Mouse (Mus musculus): ENCODE results near the gene Pigv. TPM values are rescaled to one million over a fixed set of nuclear protein-coding genes. Genes with fewer than 3 reads are reported as not detected.

Pigv gene
- total RNA-seq, 2 experiments from 2014 or later, result 9.7 to 12.2 TPM

- DNase-seq (ENCODE audit: low spot score), result no peak
These were observed 52.8 kb downstream of the Pigv start for GRCm38 (mm10) chr4:133619473-133620136.

DNA sequence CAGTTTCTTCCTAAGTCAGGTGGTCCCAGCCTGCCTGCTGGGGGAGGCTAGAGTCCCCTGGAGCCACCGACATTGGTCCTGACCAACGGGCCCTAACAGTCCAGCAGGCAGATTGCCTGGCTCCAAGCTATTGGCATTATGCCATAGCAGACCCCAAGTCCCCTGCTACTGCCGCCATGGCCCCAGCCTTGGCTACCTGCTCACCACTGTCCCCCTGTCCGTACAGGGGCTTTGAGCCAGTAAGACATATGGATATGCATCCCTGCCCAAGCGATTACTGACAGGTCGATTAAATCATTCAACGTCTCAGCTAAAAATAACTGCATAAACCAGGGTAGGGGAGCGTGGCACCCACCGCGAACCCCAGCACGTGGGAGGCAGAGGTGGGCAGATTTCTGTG is 54.5 kb downstream of the Pigv start:
- DNase-seq (ENCODE audit: low spot score), result no peak

GRCm38 (mm10) chr4:133615416-133615815 is 57.0 kb downstream of the Pigv start:
- no peak for DNase-seq (ENCODE audit: low spot score)

DNA sequence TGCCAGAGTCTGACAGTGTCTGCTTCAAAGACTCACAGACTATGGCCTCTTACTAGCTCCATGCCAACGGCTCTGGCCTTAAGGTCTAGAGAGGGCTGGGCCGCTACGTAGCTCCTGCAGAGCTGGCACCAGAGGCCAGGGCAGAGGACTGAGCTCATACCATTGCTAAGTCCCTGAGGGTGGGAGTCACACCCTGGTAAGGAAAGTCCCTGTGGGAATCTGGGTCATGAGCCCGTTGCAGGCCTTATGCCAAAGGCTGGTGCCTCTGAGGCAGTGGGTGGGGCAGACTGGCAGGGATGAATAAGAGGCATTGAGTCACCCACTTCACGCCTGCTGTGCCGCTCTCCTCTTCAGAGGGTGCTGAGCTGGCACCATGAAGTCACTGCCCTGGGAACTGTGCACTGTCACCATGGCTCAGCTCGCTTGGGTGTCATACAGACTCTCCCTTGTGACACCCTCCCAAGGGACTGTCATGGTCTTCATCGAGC is 58.1 kb downstream of the Pigv start:
- peak; percentile 47 for DNase-seq (ENCODE audit: low spot score)

DNA sequence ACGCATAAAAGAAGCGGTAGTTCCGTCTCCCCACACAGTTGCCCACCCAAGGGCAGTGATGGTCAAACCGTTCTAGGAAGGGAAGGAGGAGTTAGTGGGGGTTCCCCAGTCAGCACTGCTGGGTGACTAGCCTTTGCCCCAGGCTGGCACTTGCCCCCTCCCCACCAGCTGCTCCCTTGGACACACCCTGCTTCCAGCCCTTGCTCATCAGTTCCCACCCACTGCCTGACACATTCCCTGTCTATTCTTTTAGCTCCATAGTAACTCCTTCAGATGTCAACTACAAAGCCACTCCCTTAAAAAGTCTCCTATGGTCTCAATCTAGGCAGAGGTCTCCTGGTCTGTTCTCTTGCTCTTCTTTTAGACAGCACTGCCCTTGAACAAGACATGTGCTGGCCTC is 58.6 kb downstream of the Pigv start:
- no peak for DNase-seq (ENCODE audit: low spot score)

DNA sequence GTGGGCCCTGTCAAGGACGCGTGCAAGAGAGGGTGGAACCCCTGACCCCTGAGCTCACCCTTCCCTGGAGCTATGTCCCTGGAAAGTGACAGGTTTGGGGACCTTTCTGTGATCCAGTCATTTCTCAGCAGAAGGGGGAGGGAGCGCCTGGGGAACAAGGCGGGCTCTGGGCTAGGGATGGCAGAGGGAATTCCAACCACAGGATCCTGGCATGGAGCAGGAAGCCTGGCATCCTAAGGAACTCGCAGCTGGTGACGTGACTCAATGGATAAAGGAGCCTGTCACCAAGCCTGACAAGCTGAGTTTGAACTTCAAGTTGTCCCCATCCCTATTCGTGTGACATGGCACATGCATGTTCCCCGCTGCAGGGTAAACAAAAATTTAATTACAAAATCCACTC is 59.4 kb downstream of the Pigv start:
- DNase-seq (ENCODE audit: low spot score), result no peak

GRCm38 (mm10) chr4:133612416-133612815 is 60.0 kb downstream of the Pigv start:
- DNase-seq (ENCODE audit: low spot score), result no peak

- DNase-seq (ENCODE audit: low spot score), result no peak
These were observed 60.6 kb downstream of the Pigv start for GRCm38 (mm10) chr4:133611815-133612214.

Small RNAs within 50 kb of the gene (microRNA-seq; reads per million reads assigned to microRNA genes)
- gene Mir7227, result not detected

Other genes with a start within 250 kb of the Pigv start
- 1 to 10 TPM; 1.1 to 2.2 TPM for gene Tent5b, start 192.5 kb downstream of the Pigv start, total RNA-seq (2021)
- 1 to 10 TPM; 1.1 to 1.3 TPM for gene Trnp1, start 174.1 kb downstream of the Pigv start, total RNA-seq (2021)
- not detected for gene Kdf1, start 153.7 kb downstream of the Pigv start, total RNA-seq (2021)
- 10 to 100 TPM; 54.7 to 54.8 TPM for gene Nudc, start 126.7 kb downstream of the Pigv start, total RNA-seq (2021)
- gene Nr0b2, start 119.3 kb downstream of the Pigv start, total RNA-seq (2021), result not detected
- gene Gpatch3, start 97.9 kb downstream of the Pigv start, total RNA-seq (2021), result 1 to 10 TPM; 2.8 to 4.0 TPM
- 1 to 10 TPM; 5.8 to 5.9 TPM for gene Gpn2, start 88.3 kb downstream of the Pigv start, total RNA-seq (2021)
- 1 to 10 TPM in 1 of 2 experiments, under 1 TPM in 1; 0.91 to 1.7 TPM for gene Sfn, start 70.5 kb downstream of the Pigv start, total RNA-seq (2021)
- gene Zdhhc18, start 22.5 kb downstream of the Pigv start, total RNA-seq (2021), result 10 to 100 TPM; 24.1 to 35.7 TPM
- gene Arid1a, start 84.1 kb upstream of the Pigv start, total RNA-seq (2021), result 10 to 100 TPM; 22.4 to 26.6 TPM
- 1 to 10 TPM; 4.8 to 5.0 TPM for gene Rps6ka1, start 215.2 kb upstream of the Pigv start, total RNA-seq (2021)

Data from gastrocnemius, adult 18-20 months (tissue).